Mouse (Mus musculus): ENCODE data around the gene Gsap. TPM values are rescaled to one million over a fixed set of nuclear protein-coding genes. Genes with fewer than 3 reads are reported as not detected.

The Gsap gene
- polyA plus RNA-seq, 1 experiment from 2014 or later = 0.81 TPM

DNA sequence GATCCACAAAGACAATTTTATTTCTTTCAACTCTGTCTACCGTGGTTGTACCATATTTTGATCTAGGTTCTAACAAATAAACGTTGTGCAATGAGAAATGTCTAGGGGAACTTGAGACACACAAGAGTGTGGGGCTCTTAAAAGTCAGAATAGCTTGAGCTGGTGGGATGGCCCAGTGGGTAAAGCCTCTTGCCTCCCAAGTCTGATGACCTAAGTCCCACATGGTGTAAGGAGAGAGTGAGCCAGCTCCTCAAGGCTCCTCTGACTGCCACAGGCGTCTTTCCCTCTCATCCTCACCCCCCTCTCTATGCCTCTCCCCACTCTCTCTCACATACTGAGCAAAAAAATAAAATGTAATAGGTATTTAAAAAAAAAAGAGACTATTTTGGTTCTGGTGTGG, 3.4 kb downstream of the Gsap start:
- WGBS = 84% methylated on average over 3 of the region's 3 CpGs
- no peaks in the 10 kb centered on the region for H3K36me3 ChIP-seq (ENCODE audit: control insufficient read depth, insufficient read depth)
- no peak overlapping the region for H3K27ac ChIP-seq (ENCODE audit: low read depth, low read length)
- H3K4me2 ChIP-seq (replicated peaks; ENCODE audit: low read depth) = no peak overlapping the region
- H3K4me1 ChIP-seq (replicated peaks; ENCODE audit: control insufficient read depth, insufficient read depth, low read length) = peaks cover 3% of the 10 kb centered on the region; the same call in 1 of the 2 replicates
- no peak for ATAC-seq
- H3K9me3 ChIP-seq (ENCODE audit: control insufficient read depth) = no peaks in the 10 kb centered on the region
- H3K4me3 ChIP-seq (ENCODE audit: low read depth, low read length) = no peak overlapping the region
- H3K27me3 ChIP-seq (replicated peaks; ENCODE audit: control insufficient read depth, insufficient read depth, low read length) = no peaks in the 10 kb centered on the region
- no peak for TF ChIP-seq CTCF (IDR thresholded peaks at IDR 0.05; ENCODE audit: low read depth)
- no peak overlapping the region for H3K9ac ChIP-seq (ENCODE audit: low read depth, low read length)

GRCm38 (mm10) chr5:21203504-21203903, 17.4 kb downstream of the Gsap start:
- TF ChIP-seq CTCF (IDR thresholded peaks at IDR 0.05; ENCODE audit: low read depth) = no peak
- Histone ChIP-seq H3K4me3 (ENCODE audit: low read depth, low read length) (no peak overlapping the region), H3K27me3 (replicated peaks; ENCODE audit: control insufficient read depth, insufficient read depth, low read length) (no peaks in the 10 kb centered on the region), H3K4me2 (replicated peaks; ENCODE audit: low read depth) (no peak overlapping the region), H3K9me3 (ENCODE audit: control insufficient read depth) (no peaks in the 10 kb centered on the region), H3K4me1 (replicated peaks; ENCODE audit: control insufficient read depth, insufficient read depth, low read length) (no peaks in the 10 kb centered on the region), H3K27ac (ENCODE audit: low read depth, low read length) (no peak overlapping the region), H3K9ac (ENCODE audit: low read depth, low read length) (no peak overlapping the region), H3K36me3 (ENCODE audit: control insufficient read depth, insufficient read depth) (no peaks in the 10 kb centered on the region)
- no peak for ATAC-seq
- 71% methylated on average over 1 of the region's 1 CpGs for WGBS

DNA sequence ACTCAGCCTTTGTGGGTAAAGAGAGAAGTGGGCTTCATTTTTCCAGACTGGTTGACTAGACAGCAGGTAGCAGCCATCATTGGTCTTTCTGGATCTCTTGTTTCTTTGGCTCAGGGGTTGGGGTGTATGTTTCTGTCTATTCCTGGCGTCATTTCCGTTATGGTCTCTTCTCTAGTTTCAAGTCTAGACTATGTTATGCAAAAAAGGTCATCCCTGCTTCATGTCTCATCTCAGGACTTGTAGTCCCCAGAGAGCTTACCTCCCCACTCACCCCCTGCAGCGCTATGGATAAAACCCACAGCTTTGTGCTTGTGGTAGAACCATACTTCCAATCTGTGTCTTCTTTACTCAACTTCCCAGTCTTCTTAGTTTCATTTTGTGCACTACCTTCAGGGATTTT, 18.1 kb downstream of the Gsap start:
- 85% methylated on average over 3 of the region's 3 CpGs for WGBS
- no peak for TF ChIP-seq CTCF (IDR thresholded peaks at IDR 0.05; ENCODE audit: low read depth)

GRCm38 (mm10) chr5:21206014-21206413, 20.0 kb downstream of the Gsap start:
- TF ChIP-seq CTCF (IDR thresholded peaks at IDR 0.05; ENCODE audit: low read depth) = no peak
- Histone ChIP-seq H3K4me2 (replicated peaks; ENCODE audit: low read depth) (no peak overlapping the region), H3K27ac (ENCODE audit: low read depth, low read length) (no peak overlapping the region), H3K9me3 (ENCODE audit: control insufficient read depth) (no peaks in the 10 kb centered on the region), H3K4me1 (replicated peaks; ENCODE audit: control insufficient read depth, insufficient read depth, low read length) (no peaks in the 10 kb centered on the region), H3K9ac (ENCODE audit: low read depth, low read length) (no peak overlapping the region), H3K36me3 (ENCODE audit: control insufficient read depth, insufficient read depth) (no peaks in the 10 kb centered on the region), H3K4me3 (ENCODE audit: low read depth, low read length) (no peak overlapping the region), H3K27me3 (replicated peaks; ENCODE audit: control insufficient read depth, insufficient read depth, low read length) (no peaks in the 10 kb centered on the region)
- WGBS = 75% methylated on average over 4 of the region's 4 CpGs
- no peak for ATAC-seq

More for the DNA sequence above, 18.1 kb downstream of the Gsap start:
- H3K9me3 ChIP-seq (ENCODE audit: control insufficient read depth) = no peaks in the 10 kb centered on the region
- H3K27me3 ChIP-seq (replicated peaks; ENCODE audit: control insufficient read depth, insufficient read depth, low read length) = no peaks in the 10 kb centered on the region
- ATAC-seq = no peak
- no peak overlapping the region for H3K27ac ChIP-seq (ENCODE audit: low read depth, low read length)
- no peaks in the 10 kb centered on the region for H3K36me3 ChIP-seq (ENCODE audit: control insufficient read depth, insufficient read depth)
- H3K4me1 ChIP-seq (replicated peaks; ENCODE audit: control insufficient read depth, insufficient read depth, low read length) = no peaks in the 10 kb centered on the region
- no peak overlapping the region for H3K9ac ChIP-seq (ENCODE audit: low read depth, low read length)
- H3K4me2 ChIP-seq (replicated peaks; ENCODE audit: low read depth) = no peak overlapping the region
- no peak overlapping the region for H3K4me3 ChIP-seq (ENCODE audit: low read depth, low read length)

DNA sequence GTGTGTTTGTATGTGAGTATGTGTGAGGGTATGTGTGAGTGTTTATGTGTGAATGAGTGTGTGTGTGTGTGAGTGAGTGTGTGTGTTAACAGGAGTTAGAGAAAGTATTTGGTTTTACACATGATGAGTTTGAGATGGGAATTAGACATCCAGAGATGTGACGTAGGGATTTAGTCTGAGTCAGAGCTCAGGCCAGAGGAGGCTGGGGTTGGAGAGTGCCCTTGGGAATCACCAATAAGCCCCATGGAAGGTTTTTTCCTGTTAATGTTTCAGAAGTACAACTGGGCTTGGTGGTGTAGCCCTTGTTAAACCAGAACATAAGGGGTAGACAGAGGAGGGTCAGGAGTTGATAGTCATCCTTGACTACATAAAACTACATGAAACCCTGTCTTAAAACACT, 25.4 kb downstream of the Gsap start:
- no peak overlapping the region for H3K4me2 ChIP-seq (replicated peaks; ENCODE audit: low read depth)
- H3K27me3 ChIP-seq (replicated peaks; ENCODE audit: control insufficient read depth, insufficient read depth, low read length) = no peaks in the 10 kb centered on the region
- 79% methylated on average over 1 of the region's 1 CpGs for WGBS

DNA sequence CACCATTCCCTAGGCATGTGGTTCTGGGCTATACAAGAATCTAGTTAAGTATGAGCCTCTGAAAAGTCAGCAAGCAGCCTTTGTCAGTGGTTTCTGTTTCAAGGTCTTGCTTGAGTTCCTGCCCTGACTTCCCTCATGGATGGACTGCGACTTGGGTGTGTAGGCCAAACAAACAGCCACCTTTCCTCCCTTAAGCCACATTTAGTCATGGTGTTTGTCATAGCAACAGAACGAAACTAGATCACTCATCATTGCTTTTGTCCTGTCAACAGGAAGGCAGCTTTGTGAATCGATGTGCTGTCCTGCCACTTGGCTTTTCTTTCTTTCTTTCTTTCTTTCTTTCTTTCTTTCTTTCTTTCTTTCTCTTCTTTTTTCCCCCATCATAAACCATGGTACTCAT, 26.9 kb downstream of the Gsap start:
- H3K9ac ChIP-seq (ENCODE audit: low read depth, low read length) = no peak overlapping the region
- H3K4me3 ChIP-seq (ENCODE audit: low read depth, low read length) = no peak overlapping the region
- no peak for TF ChIP-seq CTCF (IDR thresholded peaks at IDR 0.05; ENCODE audit: low read depth)
- H3K27me3 ChIP-seq (replicated peaks; ENCODE audit: control insufficient read depth, insufficient read depth, low read length) = no peaks in the 10 kb centered on the region
- H3K27ac ChIP-seq (ENCODE audit: low read depth, low read length) = no peak overlapping the region
- H3K36me3 ChIP-seq (ENCODE audit: control insufficient read depth, insufficient read depth) = no peaks in the 10 kb centered on the region
- no peaks in the 10 kb centered on the region for H3K4me1 ChIP-seq (replicated peaks; ENCODE audit: control insufficient read depth, insufficient read depth, low read length)
- ATAC-seq = no peak
- no peak overlapping the region for H3K4me2 ChIP-seq (replicated peaks; ENCODE audit: low read depth)
- WGBS = 86% methylated on average over 3 of the region's 3 CpGs
- no peaks in the 10 kb centered on the region for H3K9me3 ChIP-seq (ENCODE audit: control insufficient read depth)

More for the DNA sequence above, 25.4 kb downstream of the Gsap start:
- Histone ChIP-seq H3K27ac (ENCODE audit: low read depth, low read length) (no peak overlapping the region), H3K9ac (ENCODE audit: low read depth, low read length) (no peak overlapping the region), H3K9me3 (ENCODE audit: control insufficient read depth) (no peaks in the 10 kb centered on the region), H3K36me3 (ENCODE audit: control insufficient read depth, insufficient read depth) (no peaks in the 10 kb centered on the region), H3K4me1 (replicated peaks; ENCODE audit: control insufficient read depth, insufficient read depth, low read length) (no peaks in the 10 kb centered on the region), H3K4me3 (ENCODE audit: low read depth, low read length) (no peak overlapping the region)
- no peak for TF ChIP-seq CTCF (IDR thresholded peaks at IDR 0.05; ENCODE audit: low read depth)
- no peak for ATAC-seq

- Histone ChIP-seq H3K27me3 (replicated peaks; ENCODE audit: control insufficient read depth, insufficient read depth, low read length) (no peaks in the 10 kb centered on the region), H3K36me3 (ENCODE audit: control insufficient read depth, insufficient read depth) (no peaks in the 10 kb centered on the region), H3K9me3 (ENCODE audit: control insufficient read depth) (no peaks in the 10 kb centered on the region), H3K9ac (ENCODE audit: low read depth, low read length) (no peak overlapping the region), H3K4me1 (replicated peaks; ENCODE audit: control insufficient read depth, insufficient read depth, low read length) (no peaks in the 10 kb centered on the region), H3K4me3 (ENCODE audit: low read depth, low read length) (no peak overlapping the region), H3K4me2 (replicated peaks; ENCODE audit: low read depth) (no peak overlapping the region), H3K27ac (ENCODE audit: low read depth, low read length) (no peak overlapping the region)
- 78% methylated on average over 5 of the region's 5 CpGs for WGBS
- TF ChIP-seq CTCF (IDR thresholded peaks at IDR 0.05; ENCODE audit: low read depth) = no peak
- no peak for ATAC-seq
These were observed 27.7 kb downstream of the Gsap start for GRCm38 (mm10) chr5:21213801-21214200.
